Mouse (Mus musculus): ENCODE results near the gene Capzb. TPM values are rescaled to one million over a fixed set of nuclear protein-coding genes. Genes with fewer than 3 reads are reported as not detected.

Gene Capzb
- total RNA-seq (2023), result 377 TPM

GRCm38 (mm10) chr4:139192499-139193175 is at the start of gene Capzb:
Gene Capzb, plus strand, starts transcription at chr4:139192899.

GRCm38 (mm10) chr4:139310171-139310898 is 117.6 kb downstream of the Capzb start, which contains the start of the genes Pqlc2 and Akr7a5:
Gene Pqlc2, minus strand, starts transcription at chr4:139310708.
Gene Akr7a5, plus strand, starts transcription at chr4:139310744.

Other genes with a start within 250 kb of the Capzb start
- gene Rnf186, start 225.8 kb upstream of the Capzb start, total RNA-seq (2023), result not detected
- gene Tmco4, start 220.0 kb upstream of the Capzb start, total RNA-seq (2023), result 38.1 TPM
- gene Htr6, start 117.3 kb upstream of the Capzb start, total RNA-seq (2023), result not detected
- 3.2 TPM for gene Nbl1, start 99.9 kb upstream of the Capzb start, total RNA-seq (2023)
- 105 TPM for gene Minos1, start 61.8 kb upstream of the Capzb start, total RNA-seq (2023)
- gene Pqlc2, start 117.8 kb downstream of the Capzb start, total RNA-seq (2023), result 8.3 TPM
- 15.3 TPM for gene Akr7a5, start 117.8 kb downstream of the Capzb start, total RNA-seq (2023)
- gene Mrto4, start 159.7 kb downstream of the Capzb start, total RNA-seq (2023), result 115 TPM
- 35.8 TPM for gene Emc1, start 159.7 kb downstream of the Capzb start, total RNA-seq (2023)
- 234 TPM for gene Ubr4, start 159.7 kb downstream of the Capzb start, total RNA-seq (2023)